Mouse (Mus musculus) embryonic facial prominence, embryonic 10.5 days (tissue): ENCODE results near the gene Alkbh8. TPM values are rescaled to one million over a fixed set of nuclear protein-coding genes. Genes with fewer than 3 reads are reported as not detected.
"Not testable (repeated sequence)": the region's sequence is repeated elsewhere in the genome, so short reads cannot be mapped to it uniquely, and the experiment has no call there.

Source experiments
- DNase-seq: peaks from one replicate; pipeline ENCODE4 v3.0.0-alpha.2; 2017; ENCODE audit warnings: low spot score
- H3K27ac ChIP-seq: fragments of 300-500 bp; sonication (generic); replicated peaks from 2 replicates; pipeline ENCODE4 v1.5.1; 2016; ENCODE audit warnings: mild to moderate bottlenecking
- H3K27me3 ChIP-seq: fragments of 300-500 bp; sonication (generic); replicated peaks from 2 replicates; pipeline ENCODE4 v1.6.1; 2016; ENCODE audit warnings: low read depth, mild to moderate bottlenecking; ENCODE audit not compliant: poor library complexity, severe bottlenecking
- H3K36me3 ChIP-seq: fragments of 300-500 bp; sonication (generic); replicated peaks from 2 replicates; pipeline ENCODE4 v1.6.1; 2016; ENCODE audit warnings: mild to moderate bottlenecking, moderate library complexity
- H3K4me1 ChIP-seq: fragments of 300-500 bp; sonication (generic); 2 replicates; pipeline ENCODE4 v1.6.1; 2016
- H3K4me3 ChIP-seq: fragments of 300-500 bp; sonication (generic); 2 replicates; pipeline ENCODE4 v1.5.1; 2016; ENCODE audit warnings: mild to moderate bottlenecking, moderate library complexity
- H3K9me3 ChIP-seq: fragments of 300-500 bp; sonication (generic); 2 replicates; pipeline ENCODE4 v1.6.1; 2016; ENCODE audit warnings: mild to moderate bottlenecking
- WGBS: fragments of 180-500 bp; shearing (Covaris S2); methylation state at CpG from one replicate; pipeline ENCODE4 v1.1.7; 2016; 5-methylcytosine and 5-hydroxymethylcytosine counted together
- polyA plus RNA-seq: library from polyadenylated mRNA; unstranded; fragments of >200 nt; fragmentation: Nextera tagmentation; extraction: Ambion mirVana; gene quantifications from 2 replicates; pipeline ENCODE4 v1.2.1, GENCODE M21; 2016

The Alkbh8 gene
- polyA plus RNA-seq, 1 experiment from 2014 or later: 34.7 TPM

GRCm38 (mm10) chr9:3403251-3404208, 68.6 kb downstream of the Alkbh8 start, which contains the start of gene Cwf19l2:
TSS of gene Cwf19l2 (plus strand) at chr9:3403592.
- no peaks in the 10 kb centered on the region for H3K27me3 ChIP-seq
- peak within 1 kb of the TSS; percentile 73 for H3K4me3 ChIP-seq
- peak within 1 kb of the TSS; percentile 78 for H3K27ac ChIP-seq
- H3K9me3 ChIP-seq: no peaks in the 10 kb centered on the region
- WGBS: under 1% methylated on average over 28 of the region's 28 CpGs
- H3K36me3 ChIP-seq: peaks cover 6% of the 10 kb centered on the region; the same call in 1 of the 2 replicates
- peak; percentile 81 for DNase-seq
- 0 out of 2 replicates have a peak, but pooled peaks cover 3% of the 10 kb centered on the region for H3K4me1 ChIP-seq

GRCm38 (mm10) chr9:3404372-3404771, 69.4 kb downstream of the Alkbh8 start:
- H3K27ac ChIP-seq: peak overlapping the region; percentile 78
- peak overlapping the region; percentile 73 for H3K4me3 ChIP-seq
- DNase-seq: peak; percentile 15
- H3K36me3 ChIP-seq: peaks cover 6% of the 10 kb centered on the region; the same call in 1 of the 2 replicates
- H3K4me1 ChIP-seq: 0 out of 2 replicates have a peak, but pooled peaks cover 3% of the 10 kb centered on the region
- H3K27me3 ChIP-seq: no peaks in the 10 kb centered on the region
- WGBS: 2% methylated on average over 13 of the region's 13 CpGs
- H3K9me3 ChIP-seq: no peaks in the 10 kb centered on the region

DNA sequence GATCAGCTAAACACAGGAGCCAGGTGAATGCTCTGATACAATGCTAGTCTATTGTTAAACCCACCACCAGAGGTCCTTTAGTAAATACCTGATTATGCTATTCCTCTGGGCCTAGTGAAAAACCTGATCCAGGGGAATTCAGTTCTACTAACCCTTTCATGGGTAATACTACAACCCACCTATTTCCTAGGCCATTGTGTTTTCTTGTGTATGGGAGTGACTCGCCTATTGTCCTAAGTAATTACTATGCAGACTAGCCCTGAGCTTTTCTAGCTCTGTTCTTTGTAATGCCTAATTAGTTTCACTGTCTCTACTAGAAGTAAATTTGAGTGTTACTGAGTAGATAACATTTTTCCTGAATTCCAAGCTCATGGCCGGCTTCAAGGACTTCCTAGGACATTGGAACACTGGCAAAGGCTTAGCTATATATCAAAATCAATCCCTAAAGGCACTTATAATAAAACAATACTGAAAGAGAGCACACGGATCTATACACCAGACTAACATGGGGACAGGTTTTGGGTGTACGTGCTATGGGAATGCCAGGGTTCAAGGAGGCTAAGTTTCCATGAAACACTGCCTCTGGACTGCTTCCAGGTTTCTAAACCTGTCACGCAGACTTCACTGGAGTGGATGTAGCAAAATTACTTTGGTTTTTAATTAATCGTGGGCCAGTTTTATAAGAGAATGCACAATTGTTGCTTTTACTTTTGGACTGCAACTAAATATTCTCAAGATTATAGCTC, 104.8 kb downstream of the Alkbh8 start:
- H3K9me3 ChIP-seq, H3K27me3 ChIP-seq, H3K4me1 ChIP-seq, DNase-seq, H3K36me3 ChIP-seq, H3K27ac ChIP-seq, H3K4me3 ChIP-seq: not testable (repeated sequence)
- 88% methylated on average over 6 of the region's 6 CpGs for WGBS

Other genes starting within 250 kb of the Alkbh8 start
- gene Cwf19l2, start 68.5 kb downstream of the Alkbh8 start, polyA plus RNA-seq: 15.0 and 16.1 TPM in 2 replicates
- 3.1 and 3.5 TPM in 2 replicates for gene Gucy1a2, start 197.6 kb downstream of the Alkbh8 start, polyA plus RNA-seq